Mouse (Mus musculus): ENCODE data around the gene Ranbp3.

- TF ChIP-seq POLR2A (IDR thresholded peaks at IDR 0.05; ENCODE audit: low read depth, low read length), result no peak
- no peak for TF ChIP-seq CTCF (conservative IDR thresholded peaks at IDR 0.05 in 1 of 2, IDR thresholded peaks at IDR 0.05 in 1 of 2; ENCODE audit: low read depth in 2 of 2, low read length in 2 of 2)
- no peak for TF ChIP-seq RCOR1 (conservative IDR thresholded peaks at IDR 0.05; ENCODE audit: low read depth, low read length)
- no peak for TF ChIP-seq EP300 (IDR thresholded peaks at IDR 0.05; ENCODE audit: low read length)
- no peak for TF ChIP-seq POLR2AphosphoS2 (IDR thresholded peaks at IDR 0.05; ENCODE audit: low read depth, low read length)
- TF ChIP-seq MAFK (IDR thresholded peaks at IDR 0.05; ENCODE audit: insufficient replicate concordance, low read length), result no peak
- no peak for TF ChIP-seq JUN (IDR thresholded peaks at IDR 0.05; ENCODE audit: insufficient read depth, low read depth, low read length)
- no peak for TF ChIP-seq MYC (IDR thresholded peaks at IDR 0.05; ENCODE audit: low read depth, low read length)
- TF ChIP-seq GABPA (IDR thresholded peaks at IDR 0.05; ENCODE audit: insufficient replicate concordance, low read depth, low read length), result no peak
- no peak for TF ChIP-seq NELFE (IDR thresholded peaks at IDR 0.05; ENCODE audit: low read depth, low read length)
- TF ChIP-seq TCF12 (IDR thresholded peaks at IDR 0.05; ENCODE audit: low read depth, low read length), result no peak
Observed at GRCm38 (mm10) chr17:56729656-56730055, 56.6 kb downstream of the Ranbp3 start.

Measured in CH12.LX (cell line).